Mouse (Mus musculus) ES-E14 (cell line): Measurements from ENCODE around the gene Bax.

Experiments
- MAFK ChIP-seq: IDR thresholded peaks from 2 replicates; pipeline ENCODE4 v1.6.1; 2014; ENCODE audit warnings: mild to moderate bottlenecking, low read depth, low read length, inconsistent platforms; ENCODE audit not compliant: insufficient read depth
- ZC3H11A ChIP-seq: IDR thresholded peaks from 2 replicates; pipeline ENCODE4 v1.6.1; 2012; ENCODE audit warnings: low read depth, mild to moderate bottlenecking, inconsistent platforms, low read length, borderline replicate concordance

GRCm38 (mm10) chr7:45456721-45457203, 9.9 kb downstream of the Bax start:
- no peak for TF ChIP-seq ZC3H11A
- TF ChIP-seq MAFK = no peak
